Mouse (Mus musculus) lung, postnatal 14 days (tissue): ENCODE measurements around the gene Bbx.

Experiments
- DNase-seq: peaks from one replicate; pipeline ENCODE4 v3.0.0; 2021

Gene Bbx

GRCm38 (mm10) chr16:50395928-50396612 lies 36.1 kb downstream of the Bbx start:
- DNase-seq = no peak

GRCm38 (mm10) chr16:50388499-50388898 lies 43.7 kb downstream of the Bbx start:
- DNase-seq = no peak

GRCm38 (mm10) chr16:50383541-50383940 lies 48.6 kb downstream of the Bbx start:
- no peak for DNase-seq

- DNase-seq = no peak
Observed at GRCm38 (mm10) chr16:50381351-50381746, 50.8 kb downstream of the Bbx start.

GRCm38 (mm10) chr16:50380682-50381350 lies 51.4 kb downstream of the Bbx start:
- DNase-seq = peak; percentile 75

- no peak for DNase-seq
Observed at GRCm38 (mm10) chr16:50380232-50380631, 52.0 kb downstream of the Bbx start.

GRCm38 (mm10) chr16:50374611-50375010 lies 57.6 kb downstream of the Bbx start:
- peak; percentile 66 for DNase-seq

GRCm38 (mm10) chr16:50373685-50374084 lies 58.5 kb downstream of the Bbx start:
- DNase-seq = no peak

- no peak for DNase-seq
Observed at GRCm38 (mm10) chr16:50372543-50372942, 59.6 kb downstream of the Bbx start.

GRCm38 (mm10) chr16:50371460-50371859 lies 60.7 kb downstream of the Bbx start:
- DNase-seq = no peak

- DNase-seq = no peak
Observed at GRCm38 (mm10) chr16:50370423-50370822, 61.8 kb downstream of the Bbx start.

GRCm38 (mm10) chr16:50366556-50366955 lies 65.6 kb downstream of the Bbx start:
- DNase-seq = no peak

GRCm38 (mm10) chr16:50364189-50365059 lies 67.8 kb downstream of the Bbx start:
- peak; percentile 40 for DNase-seq

- peak; percentile 13 for DNase-seq
Observed at GRCm38 (mm10) chr16:50363443-50364188, 68.6 kb downstream of the Bbx start.

- peak; percentile 3 for DNase-seq
Observed at GRCm38 (mm10) chr16:50360631-50361030, 71.6 kb downstream of the Bbx start.

GRCm38 (mm10) chr16:50329684-50330083 lies 102.5 kb downstream of the Bbx start:
- DNase-seq = no peak

GRCm38 (mm10) chr16:50324746-50325145 lies 107.4 kb downstream of the Bbx start:
- DNase-seq = no peak

GRCm38 (mm10) chr16:50324292-50324691 lies 107.9 kb downstream of the Bbx start:
- no peak for DNase-seq

- no peak for DNase-seq
Observed at GRCm38 (mm10) chr16:50321368-50321767, 110.8 kb downstream of the Bbx start.

- DNase-seq = no peak
Observed at GRCm38 (mm10) chr16:50318255-50318654, 113.9 kb downstream of the Bbx start.

GRCm38 (mm10) chr16:50315349-50315969 lies 116.7 kb downstream of the Bbx start:
- no peak for DNase-seq

- DNase-seq = no peak
Observed at GRCm38 (mm10) chr16:50311588-50311987, 120.6 kb downstream of the Bbx start.
